In the genomic region with DNA sequence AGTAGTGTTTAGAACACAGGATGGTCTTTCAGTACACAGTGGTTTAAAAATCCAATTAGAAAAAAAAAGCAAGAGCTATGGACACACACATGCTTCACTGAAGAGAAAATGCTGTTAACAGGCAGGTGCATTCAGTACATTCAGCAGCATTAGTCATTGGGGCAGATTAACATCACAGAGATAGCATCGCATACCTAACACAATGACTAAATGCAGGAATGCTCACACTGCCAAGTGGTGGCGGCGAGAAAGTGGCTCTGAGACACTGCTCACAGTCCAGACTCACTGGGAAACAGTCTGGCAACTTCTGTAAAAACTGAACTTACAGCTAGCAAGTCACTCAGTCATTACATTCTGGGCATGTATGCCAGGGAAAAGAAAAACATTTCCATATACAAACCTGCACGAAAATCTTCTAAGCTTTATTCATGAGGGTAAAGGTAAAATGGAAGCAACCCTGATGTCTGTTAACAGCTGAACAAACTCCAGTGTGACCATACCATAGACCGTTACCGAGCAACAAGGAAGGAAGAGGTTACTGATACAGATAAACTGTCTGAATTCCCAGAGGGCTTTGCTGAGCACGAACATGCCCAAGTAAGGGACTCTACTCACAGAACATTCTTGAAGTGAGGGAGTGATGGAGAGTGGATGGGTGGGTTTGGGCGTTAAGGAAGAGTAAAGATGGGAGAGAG, we compare ENCODE assay signal across 32 mouse cellular contexts.
DNase-seq lines count a peak whose midpoint lies in the region; ATAC-seq lines count a peak whose summit lies in the region.
"Had no signal": no experiment of that assay in that cellular context is flagged by ENCODE, and none has a peak within 500 bp of the region (broad histone marks: within the 10 kb centered on the region; RNA-seq: fewer than 3 reads in every experiment).

No protein-coding gene starts in this region.

- no peak for ATAC-seq in hindbrain, embryonic 12.5 days (ENCODE audit: low FRiP score)
- ATAC-seq in forebrain, embryonic 12.5 days (ENCODE audit: low FRiP score), result no peak
- no peak for ATAC-seq in megakaryocyte-erythroid progenitor cell, adult 5-6 weeks (replicated peaks; ENCODE audit: low FRiP score, low TSS enrichment, poor library complexity, severe bottlenecking)
- ATAC-seq: forebrain, embryonic 16.5 days; intestine, postnatal 0 days had no signal

- WGBS in hindbrain, embryonic 12.5 days, result 82% methylated on average over 8 of the region's 8 CpGs
- WGBS in forebrain, embryonic 12.5 days, result 80% methylated on average over 8 of the region's 8 CpGs

- H3K4me3 ChIP-seq in hindbrain, embryonic 12.5 days, result no peak overlapping the region
- no peak overlapping the region for H3K4me3 ChIP-seq in forebrain, embryonic 12.5 days (replicated peaks)
- H3K4me3 ChIP-seq: embryonic facial prominence, embryonic 12.5 days; forebrain, embryonic 10.5 days; gastrocnemius, adult 2 months; left cerebral cortex, adult 2 months; limb, embryonic 13.5 days; megakaryocyte, embryonic 14.5 days had no signal

- no peaks in the 10 kb centered on the region for H3K9me3 ChIP-seq in hindbrain, embryonic 12.5 days (replicated peaks)
- H3K9me3 ChIP-seq in forebrain, embryonic 12.5 days, result 0 out of 2 replicates have a peak, but pooled peaks cover 3% of the 10 kb centered on the region
- H3K9me3 ChIP-seq: embryonic facial prominence, embryonic 12.5 days; forebrain, embryonic 10.5 days; limb, embryonic 13.5 days had no signal

- peaks cover 6% of the 10 kb centered on the region for H3K27me3 ChIP-seq in hindbrain, embryonic 12.5 days
- H3K27me3 ChIP-seq in forebrain, embryonic 12.5 days, result no peaks in the 10 kb centered on the region
- H3K27me3 ChIP-seq: CH12.LX; embryonic facial prominence, embryonic 12.5 days; limb, embryonic 13.5 days; megakaryocyte, embryonic 14.5 days had no signal

- peak; percentile 11 to 56 for DNase-seq in urinary bladder, adult 18-20 months (ENCODE audit: low spot score in 2 of 2)
- no peak for DNase-seq in urinary bladder, adult 2 months (ENCODE audit: low spot score)
- DNase-seq in ES-CJ7 (ENCODE audit: low read depth, low spot score) (peak; percentile 50), R1 (ENCODE audit: low read depth, low spot score) (peak; percentile 78)
- peak; percentile 9 for DNase-seq in urinary bladder, postnatal 25 days (ENCODE audit: low spot score)
- DNase-seq: adrenal gland, postnatal 14 days; B cell, adult 2 months; cerebellum, adult 11-12 months; cerebellum, adult 9-11 months; embryo, embryonic 11 days; gastrocnemius, adult 2 months; heart, postnatal 36 days; kidney, postnatal 14 days; lung, postnatal 4 days; midbrain, embryonic 14.5 days; right cerebral cortex, postnatal 25 days; thymus, adult 18-20 months; thymus, postnatal 36 days had no signal

- no peaks in the 10 kb centered on the region for H3K4me1 ChIP-seq in hindbrain, embryonic 12.5 days
- no peaks in the 10 kb centered on the region for H3K4me1 ChIP-seq in forebrain, embryonic 12.5 days
- H3K4me1 ChIP-seq: embryonic facial prominence, embryonic 12.5 days; forebrain, embryonic 10.5 days; megakaryocyte, embryonic 14.5 days had no signal

- H3K4me2 ChIP-seq in hindbrain, embryonic 12.5 days (replicated peaks), result no peak overlapping the region
- H3K4me2 ChIP-seq in forebrain, embryonic 12.5 days, result no peak overlapping the region
- H3K4me2 ChIP-seq: embryonic facial prominence, embryonic 12.5 days; heart, embryonic 11.5 days; hindbrain, embryonic 14.5 days; limb, embryonic 13.5 days; liver, embryonic 11.5 days had no signal

- H3K36me3 ChIP-seq in hindbrain, embryonic 12.5 days, result no peaks in the 10 kb centered on the region
- no peaks in the 10 kb centered on the region for H3K36me3 ChIP-seq in forebrain, embryonic 12.5 days (replicated peaks)
- H3K36me3 ChIP-seq: embryonic facial prominence, embryonic 12.5 days; forebrain, embryonic 10.5 days; limb, embryonic 13.5 days had no signal

- no peak overlapping the region for H3K27ac ChIP-seq in hindbrain, embryonic 12.5 days
- H3K27ac ChIP-seq in forebrain, embryonic 12.5 days, result no peak overlapping the region
- H3K27ac ChIP-seq: embryonic facial prominence, embryonic 12.5 days; forebrain, embryonic 10.5 days; gastrocnemius, adult 2 months; hindbrain, embryonic 14.5 days; left cerebral cortex, adult 2 months; limb, embryonic 13.5 days had no signal

- no peak overlapping the region for H3K9ac ChIP-seq in hindbrain, embryonic 12.5 days
- no peak overlapping the region for H3K9ac ChIP-seq in forebrain, embryonic 12.5 days
- H3K9ac ChIP-seq: embryonic facial prominence, embryonic 12.5 days; hindbrain, embryonic 14.5 days; limb, embryonic 13.5 days had no signal
